Mouse (Mus musculus) erythroblast, adult 5-6 weeks (primary cell): Measurements from ENCODE around the gene Diaph3. TPM values are rescaled to one million over a fixed set of nuclear protein-coding genes. Genes with fewer than 3 reads are reported as not detected.

Experiments used
- ATAC-seq: replicated peaks from 2 replicates; pipeline ENCODE4 v1.8.0; 2016; ENCODE audit warnings: moderate number of reproducible peaks, mild to moderate bottlenecking, moderate TSS enrichment, inconsistent platforms; ENCODE audit not compliant: poor library complexity, low FRiP score, severe bottlenecking
- total RNA-seq, 2 experiments: library from RNA; stranded (forward) in 1 of 2; stranded (reverse) in 1 of 2; fragments of 150-400 nt in 1 of 2; fragments of 200-764, 138-1000 nt in 1 of 2; gene quantifications; 2 replicates each; pipeline versions ENCODE4 v1.2.3 to v1.2.4; 2015 to 2017; ENCODE audit warnings: low replicate concordance in 2 of 2

The Diaph3 gene
- total RNA-seq, 2 experiments from 2014 or later: 58.8 to 132 TPM

DNA sequence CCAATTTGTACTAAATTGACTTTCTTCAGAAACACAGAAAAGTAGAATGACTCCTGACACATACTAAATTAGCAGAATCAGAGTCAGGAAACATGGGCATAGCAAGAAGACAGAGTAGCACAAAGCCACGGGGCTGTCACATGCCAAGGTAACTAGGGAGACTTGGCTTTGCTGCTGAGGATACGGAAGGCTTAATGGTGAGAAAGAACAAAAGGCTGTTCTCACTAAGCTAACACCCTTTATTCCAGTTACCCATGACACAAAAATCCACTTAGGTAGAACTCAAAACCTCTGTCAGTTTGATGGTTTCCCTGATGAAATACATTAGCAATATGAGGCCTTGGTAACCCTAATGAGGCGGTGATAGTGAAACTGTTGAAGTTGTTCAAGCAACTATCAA is 273.9 kb downstream of the Diaph3 start:
- no peak for ATAC-seq

DNA sequence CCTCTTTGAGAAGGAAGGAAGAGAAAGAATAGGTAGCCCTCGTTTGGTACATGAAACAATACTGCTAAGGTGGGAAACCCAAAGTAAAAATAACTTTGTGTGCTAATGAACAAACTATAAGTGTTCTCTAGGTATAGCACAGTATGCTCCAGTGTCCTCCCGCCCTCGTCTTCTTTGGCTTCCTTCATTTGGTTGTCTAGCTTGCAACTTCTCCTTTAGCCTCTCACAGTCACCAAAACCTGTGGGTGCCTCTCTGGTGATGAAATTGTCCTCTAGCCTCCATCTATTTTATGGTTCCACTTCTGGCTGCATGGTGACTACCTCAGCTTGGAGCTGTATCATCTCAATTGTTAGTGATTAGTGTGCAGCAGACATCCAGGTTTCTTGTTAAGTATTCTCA is 277.0 kb downstream of the Diaph3 start:
- no peak for ATAC-seq

DNA sequence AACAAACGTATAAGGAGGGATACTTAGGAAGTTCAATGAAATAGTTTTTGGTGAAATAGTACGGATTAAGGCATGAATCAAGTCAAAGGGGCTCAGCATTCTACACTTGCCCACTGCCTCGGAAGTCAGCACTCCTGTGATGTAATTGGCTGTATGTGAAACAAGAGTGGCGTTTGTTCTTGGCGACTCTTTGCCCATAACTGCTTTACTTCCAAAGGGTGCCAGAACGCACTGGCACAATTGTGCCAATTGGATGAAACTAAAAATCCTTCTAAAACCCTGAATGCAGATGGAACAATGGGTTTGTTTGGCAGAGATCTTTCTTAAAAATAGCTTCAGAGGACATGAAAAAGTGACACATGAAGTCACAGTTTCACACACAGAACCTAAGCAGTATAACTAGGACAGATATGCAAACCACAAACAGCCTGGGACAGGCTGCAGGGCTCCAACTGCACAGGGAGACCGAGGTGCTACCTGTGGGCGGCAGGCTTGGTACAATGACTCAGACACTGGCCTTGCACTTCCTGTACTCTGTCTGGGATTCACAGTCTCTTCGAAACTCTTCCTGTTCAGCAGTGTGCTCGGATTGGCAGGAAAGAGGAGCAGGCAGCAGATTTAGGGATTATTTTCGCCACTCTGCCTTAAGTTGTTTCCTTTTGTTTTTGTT is 279.6 kb downstream of the Diaph3 start:
- no peak for ATAC-seq

DNA sequence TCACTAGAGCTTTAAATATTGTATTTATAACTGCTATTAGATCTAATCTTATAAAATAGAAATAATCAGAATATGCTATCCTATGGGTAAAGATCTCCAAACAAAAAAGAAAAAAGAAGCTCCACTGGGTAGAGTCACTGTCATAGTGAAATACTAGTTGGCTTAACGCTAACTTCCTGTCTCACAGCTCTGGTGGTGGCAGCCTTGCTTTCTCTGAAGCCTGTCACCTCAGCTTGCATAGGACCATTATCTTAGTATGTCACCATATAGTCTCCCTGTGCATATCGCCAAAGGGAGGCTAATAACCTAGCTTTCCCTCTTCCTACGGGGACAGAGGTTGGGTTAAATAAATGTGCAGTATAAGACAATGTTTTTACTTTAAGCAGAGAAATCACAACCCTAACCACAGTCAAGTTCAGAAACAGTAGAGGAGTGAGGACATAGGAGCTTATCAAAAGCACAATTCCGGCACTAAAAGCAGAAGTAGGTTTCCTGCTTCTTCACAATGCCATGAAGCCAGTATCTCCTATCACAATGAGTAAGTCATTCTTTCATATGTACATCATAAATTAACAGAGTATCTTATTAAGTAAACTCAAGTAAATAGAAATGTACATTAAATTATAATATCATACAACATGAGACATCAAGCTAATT is 293.8 kb downstream of the Diaph3 start:
- no peak for ATAC-seq

DNA sequence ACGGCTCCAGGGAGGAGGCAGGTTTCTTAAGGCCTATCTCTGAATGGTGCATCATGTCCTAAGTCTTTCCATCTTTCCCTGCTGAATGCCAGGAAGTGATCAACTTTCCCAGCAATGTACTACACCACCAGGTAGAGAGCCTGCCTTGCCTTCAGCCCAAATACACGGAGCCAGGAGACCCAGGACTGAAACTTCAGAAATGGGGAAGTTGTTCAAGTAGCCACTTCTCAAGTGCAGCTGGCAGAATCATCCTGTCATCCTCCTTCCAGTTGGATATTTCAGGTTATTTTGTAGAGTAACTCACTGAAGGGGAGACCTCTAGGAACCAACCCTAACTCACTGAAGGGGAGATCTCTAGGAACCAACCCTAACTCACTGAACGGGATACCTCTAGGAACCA is 297.0 kb downstream of the Diaph3 start:
- no peak for ATAC-seq

DNA sequence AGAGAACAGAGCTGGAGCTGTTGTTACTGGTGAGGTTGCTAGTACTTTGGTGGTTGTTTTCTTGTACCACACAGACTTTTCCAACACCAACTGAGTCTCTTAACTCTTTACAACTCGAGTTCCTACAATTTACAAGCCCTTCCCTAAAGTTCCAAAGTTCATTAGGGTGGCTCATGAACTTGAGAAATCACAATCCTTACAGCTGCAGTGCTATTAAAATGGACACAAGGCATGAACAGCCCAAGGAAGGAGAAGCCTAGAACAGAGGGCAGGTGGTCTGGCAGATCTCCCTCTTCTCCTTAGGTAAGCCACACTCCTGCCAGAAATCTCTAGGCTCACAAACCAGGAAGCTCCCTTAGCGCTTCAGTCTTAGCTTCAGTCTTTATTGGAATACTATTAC is 303.4 kb downstream of the Diaph3 start:
- ATAC-seq: no peak

DNA sequence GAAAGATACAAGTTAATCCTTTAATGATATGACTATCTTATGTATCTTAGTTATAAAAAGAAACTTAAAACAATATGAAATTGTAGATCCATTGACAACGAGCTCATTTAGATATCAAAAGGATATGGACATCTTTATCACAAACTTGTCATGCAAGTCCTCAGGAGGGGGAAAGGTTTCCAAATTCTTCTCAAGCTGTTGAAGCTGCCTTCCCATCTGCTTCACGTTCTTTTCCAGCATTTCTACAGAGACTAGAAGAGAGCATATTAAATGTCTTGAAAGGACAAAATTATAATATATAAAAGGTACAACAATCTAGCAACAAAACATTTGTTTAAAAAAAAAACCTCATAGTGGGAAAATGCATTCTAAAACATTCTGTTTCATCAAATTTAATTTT is 306.2 kb downstream of the Diaph3 start:
- no peak for ATAC-seq

DNA sequence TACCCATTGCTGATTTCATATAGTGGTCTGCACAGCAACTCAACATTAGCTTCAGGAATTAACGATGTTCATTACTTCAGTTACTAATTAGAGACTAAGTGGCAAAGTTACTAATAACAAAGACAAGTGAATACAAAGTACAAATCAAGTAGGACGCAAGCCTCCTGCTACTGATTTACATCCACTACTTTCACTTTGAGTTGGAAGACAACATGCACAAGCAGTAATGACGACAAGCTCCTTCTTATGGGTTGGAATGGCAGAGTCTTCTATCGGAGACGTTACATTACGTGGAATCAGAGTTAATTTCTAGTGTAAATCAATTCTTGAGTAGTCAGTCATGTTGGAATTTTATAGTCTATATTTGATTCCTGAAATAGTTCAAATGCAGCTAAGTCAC is 306.8 kb downstream of the Diaph3 start:
- no peak for ATAC-seq

DNA sequence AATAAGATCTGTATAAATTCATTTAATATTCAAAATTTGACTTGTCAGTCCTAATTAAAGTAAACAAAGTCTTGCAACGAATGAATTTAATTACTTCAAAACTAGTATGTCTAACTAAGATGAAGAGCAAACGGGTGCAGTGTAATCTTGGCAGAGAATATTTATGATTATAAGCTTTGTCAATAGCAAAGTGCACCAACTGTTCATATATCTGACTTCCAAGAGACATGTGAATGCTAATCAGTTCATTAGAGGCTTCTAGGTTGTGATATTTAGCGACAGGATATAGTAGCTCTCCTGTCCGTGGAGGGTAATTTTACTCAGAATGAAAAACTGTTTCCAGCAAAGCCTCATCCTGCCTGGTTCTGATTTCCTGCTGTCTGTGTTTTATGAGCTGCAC is 308.0 kb downstream of the Diaph3 start:
- ATAC-seq: no peak

DNA sequence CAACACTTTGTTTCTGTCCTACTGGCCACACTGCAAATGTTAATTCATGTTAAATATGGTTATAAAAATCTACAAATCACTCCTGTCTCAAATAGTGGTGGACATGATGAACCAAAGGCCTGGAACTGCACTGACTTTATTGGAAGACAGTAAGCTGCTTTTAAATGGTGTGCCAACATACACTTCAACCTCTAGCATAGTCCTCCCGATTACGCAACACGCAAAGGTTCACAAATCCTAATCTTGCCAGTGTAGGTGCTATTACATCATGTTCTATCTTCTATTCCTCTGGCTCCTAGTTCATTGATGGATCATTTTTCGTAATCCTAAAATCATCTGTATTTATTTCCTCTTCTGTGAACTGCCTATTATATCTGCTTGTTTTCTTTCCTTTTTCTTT is 324.8 kb downstream of the Diaph3 start:
- no peak for ATAC-seq

DNA sequence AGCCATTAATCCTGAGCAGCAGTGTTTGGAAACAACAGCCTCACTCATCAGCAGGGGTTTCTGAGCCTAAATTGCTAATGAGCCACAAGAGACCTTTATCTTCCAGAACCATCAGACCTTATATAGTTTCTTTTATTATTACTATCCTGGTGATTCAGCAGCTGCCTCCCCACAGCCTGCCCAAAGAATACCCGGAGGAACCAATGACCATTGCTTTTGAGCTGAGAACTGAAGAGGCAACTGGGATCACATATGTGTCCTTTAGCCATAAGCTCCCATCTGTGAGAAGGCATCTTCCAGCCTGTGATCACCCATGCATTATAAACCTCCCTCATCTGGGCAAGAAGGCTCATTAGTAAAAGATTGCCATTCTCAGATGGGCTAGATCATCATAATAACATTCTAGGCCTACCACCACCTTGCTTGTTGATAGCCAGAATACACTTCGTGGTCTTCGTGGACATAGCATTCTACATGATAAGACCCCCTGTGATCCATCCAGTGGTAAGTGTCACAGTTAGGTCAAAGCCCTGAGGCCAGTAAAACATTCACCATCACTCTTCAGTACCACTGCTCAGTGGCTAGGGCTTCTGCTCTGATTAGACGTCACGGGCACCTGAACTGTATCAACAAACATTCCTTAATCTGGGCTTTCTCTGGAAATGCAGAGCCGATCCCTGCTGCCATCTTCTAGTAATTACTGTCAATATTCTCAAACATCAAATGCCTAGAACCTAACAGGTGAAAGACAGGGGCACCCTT is 352.0 kb downstream of the Diaph3 start:
- no peak for ATAC-seq

DNA sequence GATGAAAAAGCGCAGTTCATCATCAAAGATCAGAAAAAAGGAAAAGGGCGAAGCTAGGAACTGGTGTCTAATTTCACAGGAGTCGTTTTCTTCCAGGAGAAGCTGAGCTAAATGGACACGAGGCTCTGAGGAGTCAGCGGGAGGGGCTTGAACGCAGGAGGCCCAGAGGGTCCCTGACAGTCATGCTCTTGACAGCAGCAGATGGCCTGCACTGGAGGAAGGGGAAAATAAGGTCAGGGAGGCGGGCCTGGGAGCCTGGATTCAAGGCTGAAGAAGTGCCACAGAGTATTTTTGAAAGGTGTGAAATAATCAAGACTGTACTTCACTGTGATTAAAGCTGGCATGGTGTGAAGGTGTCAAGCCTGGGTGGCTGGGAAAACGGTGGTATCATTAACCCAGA is 354.2 kb downstream of the Diaph3 start:
- ATAC-seq: no peak

DNA sequence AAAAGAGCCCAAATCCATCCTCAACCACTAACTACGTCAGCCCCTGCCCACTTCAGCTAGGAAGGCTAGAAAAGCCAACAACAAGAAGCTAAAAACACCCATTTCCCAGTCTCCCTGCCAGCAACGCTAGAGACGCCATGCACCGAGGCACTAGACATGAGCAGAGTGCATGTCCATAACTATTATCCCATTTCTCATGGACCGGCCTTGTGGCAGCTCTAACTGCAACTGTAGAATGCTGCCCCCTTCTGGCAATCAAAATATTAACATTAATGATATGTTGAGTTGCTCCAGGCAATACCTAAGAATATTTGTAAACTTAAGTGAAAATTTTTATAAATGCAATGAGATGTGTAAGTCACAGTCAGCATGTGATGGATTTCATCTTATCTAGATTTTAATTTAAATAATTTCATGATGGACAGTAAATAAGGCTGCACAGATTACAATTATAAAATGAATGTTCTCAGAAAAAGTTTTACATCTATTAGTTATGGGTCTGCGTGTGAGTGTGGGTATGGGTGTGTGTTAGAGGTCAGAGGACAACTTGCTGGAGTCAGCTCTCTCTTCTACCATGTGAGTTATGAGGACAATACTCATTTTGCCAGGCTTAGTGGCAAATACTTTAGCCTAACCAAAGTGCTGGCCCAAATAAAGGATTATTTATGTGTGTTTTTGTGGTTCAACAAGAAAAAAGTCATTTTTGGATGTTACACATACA is 359.3 kb downstream of the Diaph3 start:
- peak; percentile 85 for ATAC-seq

DNA sequence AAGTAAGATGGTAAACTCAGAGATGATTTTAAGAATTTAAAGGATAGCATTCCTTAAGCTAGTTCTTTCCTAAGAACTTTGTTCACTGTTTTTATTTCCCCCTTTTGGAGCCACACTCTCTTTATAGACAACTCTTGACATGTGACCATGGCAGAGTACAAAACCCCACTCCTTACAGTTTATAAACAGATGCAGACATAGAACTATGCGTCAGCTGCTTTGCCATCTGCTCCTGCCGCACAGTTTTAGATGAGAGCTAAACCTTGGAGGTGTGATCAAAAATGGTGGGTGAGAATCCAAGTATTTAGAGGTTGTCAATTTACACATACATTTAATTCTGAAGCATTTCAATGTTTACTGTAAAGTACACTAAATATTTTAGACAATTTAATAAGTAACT is 367.7 kb downstream of the Diaph3 start:
- no peak for ATAC-seq

DNA sequence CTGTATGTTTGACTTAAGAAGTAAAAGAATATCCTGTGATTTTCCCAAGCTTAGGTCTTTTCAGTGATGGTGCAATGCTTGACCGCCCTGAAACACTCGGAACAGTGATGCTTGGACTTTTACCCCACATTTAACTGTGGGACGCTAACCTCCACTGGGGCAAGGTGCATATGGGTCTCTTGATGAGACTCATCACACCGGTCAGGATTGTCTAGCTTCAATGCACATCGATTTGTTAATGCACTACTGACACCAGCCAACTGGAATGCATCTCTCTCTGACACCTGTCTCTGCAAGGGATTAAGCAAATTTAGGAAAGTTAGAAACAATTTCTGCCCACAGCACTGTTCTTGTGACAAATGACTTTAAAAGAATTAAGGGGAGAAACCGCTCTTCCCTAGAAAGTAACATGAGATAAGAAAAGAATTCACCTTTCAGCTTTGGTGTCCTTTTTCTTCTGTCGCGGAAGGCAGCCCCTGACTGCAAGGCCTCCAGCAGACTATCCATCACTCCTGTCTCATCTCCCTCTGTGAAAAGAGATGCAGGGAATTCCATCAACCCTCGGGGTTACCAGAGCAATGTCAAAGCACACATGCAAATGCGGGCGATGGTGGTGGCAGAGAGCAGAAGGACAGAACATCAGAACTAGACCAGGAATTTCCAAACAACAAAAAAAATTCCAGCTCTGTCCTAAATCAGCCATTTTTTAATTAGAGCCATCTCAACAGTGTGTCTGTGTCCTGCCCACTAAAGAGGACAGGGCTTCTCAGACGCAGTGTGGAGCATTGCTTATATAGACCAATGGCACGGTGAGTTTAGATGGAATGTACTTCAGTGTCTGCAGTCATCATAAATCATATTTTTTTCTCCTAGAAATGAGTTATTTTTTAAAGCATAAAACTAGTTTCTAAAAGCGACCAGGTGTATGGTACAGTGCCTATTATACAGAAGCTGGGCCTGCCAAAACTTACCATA is 368.6 kb downstream of the Diaph3 start:
- no peak for ATAC-seq

DNA sequence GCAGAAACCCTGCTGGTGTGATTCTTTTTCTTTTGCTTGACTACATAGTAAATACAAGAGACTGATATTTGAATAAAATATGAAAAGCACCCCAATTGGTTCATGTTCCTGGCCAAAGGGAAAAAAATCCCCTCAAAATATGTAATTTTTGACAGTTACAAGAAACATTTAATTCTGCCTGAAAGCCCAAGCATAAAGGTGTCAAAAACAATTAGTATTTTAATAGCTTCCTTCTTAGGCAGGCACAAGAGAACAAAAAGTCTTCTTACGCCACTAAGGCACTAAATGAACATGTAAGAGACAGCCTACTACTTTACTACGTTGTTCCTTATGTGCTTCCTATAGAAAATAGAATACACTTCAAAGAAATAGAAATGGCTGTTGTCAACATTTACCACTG is 376.7 kb downstream of the Diaph3 start:
- no peak for ATAC-seq

DNA sequence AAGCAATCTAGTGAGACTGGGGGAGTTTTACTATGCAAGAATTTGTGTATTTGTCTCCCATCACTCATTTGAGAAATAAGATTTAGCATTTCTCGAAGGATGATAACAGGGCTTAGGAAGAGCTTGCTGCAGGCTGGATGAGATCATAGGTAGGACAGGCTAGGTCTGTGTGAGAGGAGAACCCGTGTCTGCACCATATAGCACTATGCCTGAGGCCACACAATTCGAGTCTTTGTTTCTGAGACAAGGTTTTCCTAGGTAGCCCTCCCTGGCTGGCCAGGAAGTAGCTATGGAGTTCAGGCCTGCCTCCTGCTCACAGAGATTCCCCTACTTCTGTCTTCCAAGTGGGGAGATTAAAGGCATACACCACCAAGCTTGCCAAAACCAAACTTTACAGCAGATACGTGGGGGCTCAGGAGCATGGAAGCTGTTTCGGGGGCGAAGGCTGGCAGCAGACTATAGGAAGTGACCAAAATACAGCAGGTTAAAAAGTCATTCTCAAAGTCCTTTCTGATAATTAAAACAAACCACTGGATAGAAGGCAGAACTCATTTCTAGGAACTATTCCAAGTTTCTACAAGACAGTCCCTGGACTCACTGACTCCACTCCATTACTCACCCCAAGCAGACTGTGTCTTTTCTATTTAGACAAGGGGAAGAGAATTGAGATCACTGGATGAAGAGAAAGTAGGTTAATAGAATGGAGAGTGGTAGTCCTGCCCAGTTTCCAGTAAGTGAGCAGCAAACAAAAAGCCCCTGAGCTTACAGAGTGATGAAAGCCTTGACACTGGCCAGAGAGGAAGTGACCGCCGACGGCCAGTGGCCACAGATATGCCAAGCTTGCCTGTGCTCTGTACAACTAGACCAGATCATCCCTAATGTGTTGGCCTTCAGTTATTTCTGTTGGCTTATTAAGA is 383.2 kb downstream of the Diaph3 start:
- no peak for ATAC-seq

DNA sequence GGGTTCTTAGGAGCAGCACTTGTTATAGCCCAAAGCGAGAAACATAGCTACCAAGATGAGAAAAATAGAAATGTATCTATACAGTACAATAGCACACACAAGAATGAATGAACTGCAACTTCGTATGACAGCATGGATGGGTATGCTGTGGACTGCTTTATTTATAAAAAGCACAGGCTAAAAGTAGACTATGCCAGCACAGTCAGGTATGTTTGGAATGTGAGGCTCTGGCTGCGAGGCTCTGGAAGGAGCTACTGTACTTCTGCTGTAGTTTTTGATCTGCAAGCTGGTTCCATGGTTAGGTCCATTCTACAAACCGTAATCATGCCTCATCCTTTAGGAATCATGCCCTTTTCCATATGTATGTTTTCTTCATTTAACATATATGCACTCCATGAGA is 383.9 kb downstream of the Diaph3 start:
- no peak for ATAC-seq
